Mouse (Mus musculus) liver (tissue): ENCODE measurements around the gene Mtus2.
A peak's percentile ranks its signal among the peaks of the same experiment; 100 is the strongest.

Experiments used
- DNase-seq: peaks from one replicate; pipeline ENCODE4 v3.0.0-alpha.2; 2020; ENCODE audit warnings: mixed read lengths

Mtus2 gene

DNA sequence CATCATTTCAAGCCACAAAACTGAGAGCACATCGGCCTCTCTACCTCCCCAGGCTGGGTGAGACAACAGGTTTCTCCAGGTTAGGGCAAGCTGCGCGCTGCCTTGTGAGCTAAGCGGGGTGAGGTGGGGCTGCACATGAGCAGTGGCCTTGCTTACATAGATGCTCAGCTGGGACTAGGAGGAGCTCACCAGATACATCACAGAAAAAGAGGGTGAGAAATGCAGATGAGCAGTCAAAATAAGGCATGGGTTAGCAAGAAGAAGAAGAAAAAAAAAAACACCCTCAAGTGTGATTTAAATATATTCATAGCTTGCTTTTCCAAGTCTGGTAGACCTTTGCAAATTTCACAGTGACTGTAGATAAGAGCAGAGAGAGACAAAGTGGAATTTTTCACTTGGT is 254.7 kb downstream of the Mtus2 start:
- no peak for DNase-seq

DNA sequence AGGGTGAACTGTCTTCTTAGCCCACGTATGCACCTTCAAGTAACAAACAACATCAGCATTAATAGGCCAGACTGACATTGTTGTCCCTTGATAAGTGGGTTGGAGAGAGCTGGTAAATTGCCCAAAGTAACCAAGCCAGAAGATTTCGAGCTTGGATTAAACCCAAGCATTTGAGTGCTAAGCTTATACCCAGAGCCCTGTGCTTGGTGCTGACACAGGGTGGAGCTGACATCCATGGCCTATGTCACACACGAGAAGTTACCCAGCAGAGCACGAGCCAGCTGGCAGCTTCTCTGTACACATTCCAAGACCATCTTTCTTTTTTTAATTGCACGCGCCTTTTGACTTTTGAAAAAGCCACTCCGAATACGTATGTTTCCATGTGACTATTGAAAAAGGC is 259.7 kb downstream of the Mtus2 start:
- DNase-seq: no peak

DNA sequence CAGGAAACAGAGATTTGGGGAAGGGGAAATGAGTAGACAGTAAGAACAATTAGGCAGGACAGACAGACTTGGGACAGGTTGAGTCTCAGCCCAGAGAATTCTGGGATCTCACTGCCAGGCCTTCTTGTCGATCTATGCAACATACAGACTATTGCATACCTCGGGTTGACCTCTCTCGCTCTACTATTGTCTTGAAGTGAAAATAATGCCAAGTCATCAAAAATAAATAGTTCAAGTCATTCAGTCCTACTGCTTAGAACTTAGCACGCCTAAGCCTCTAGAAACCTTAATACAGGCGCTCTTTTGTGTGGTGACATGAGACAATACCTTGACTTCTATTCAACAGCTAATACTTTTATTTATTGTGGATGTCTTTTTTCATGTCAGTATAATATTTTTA is 265.8 kb downstream of the Mtus2 start:
- DNase-seq: no peak

- no peak for DNase-seq
Measured at GRCm38 (mm10) chr5:148224004-148224403, 266.9 kb downstream of the Mtus2 start.

- no peak for DNase-seq
Measured at GRCm38 (mm10) chr5:148233714-148234113, 276.6 kb downstream of the Mtus2 start.

DNA sequence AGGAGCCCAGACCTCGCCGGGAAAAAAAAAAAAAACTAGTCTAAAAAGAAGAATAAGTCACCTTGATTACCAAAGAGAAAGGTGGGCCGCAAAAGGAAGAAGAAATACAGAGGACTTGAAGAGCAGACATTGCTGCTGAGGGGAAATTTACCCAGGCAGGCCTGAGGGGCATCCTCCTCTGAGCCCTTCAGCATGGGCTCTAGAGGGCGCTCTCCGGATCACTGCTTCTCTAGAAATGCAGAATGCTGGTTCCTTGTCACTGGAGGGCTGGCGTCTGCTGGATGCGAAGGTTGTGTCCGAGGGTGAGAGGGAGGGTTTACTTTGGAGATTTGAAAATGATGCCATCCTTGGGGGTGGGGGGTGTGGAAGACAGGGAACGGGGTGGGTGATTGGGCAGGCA is 279.5 kb downstream of the Mtus2 start:
- DNase-seq: no peak

DNA sequence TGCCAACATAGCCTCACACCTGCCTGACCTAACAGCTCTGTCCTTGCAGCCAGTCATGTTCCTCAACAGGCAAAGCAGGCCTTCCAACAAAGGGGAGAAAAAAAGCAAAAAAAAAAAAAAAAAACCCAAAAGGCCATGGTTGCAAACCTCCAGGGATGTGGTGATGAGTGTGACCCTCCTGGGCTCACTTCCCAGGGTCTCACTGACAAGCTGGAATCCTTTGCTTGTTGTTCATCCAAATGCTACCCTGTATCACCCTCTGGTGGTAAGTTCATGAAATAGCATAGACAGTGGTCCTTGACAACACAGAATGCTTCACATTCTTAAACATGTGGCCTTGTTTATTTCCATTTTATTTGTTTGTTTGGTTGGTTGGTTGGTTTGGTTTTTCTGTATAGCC is 281.9 kb downstream of the Mtus2 start:
- DNase-seq: no peak

- DNase-seq: no peak
Measured at GRCm38 (mm10) chr5:148239757-148240156, 282.6 kb downstream of the Mtus2 start.

GRCm38 (mm10) chr5:148241932-148242331 is 284.8 kb downstream of the Mtus2 start:
- peak; percentile 49 for DNase-seq

DNA sequence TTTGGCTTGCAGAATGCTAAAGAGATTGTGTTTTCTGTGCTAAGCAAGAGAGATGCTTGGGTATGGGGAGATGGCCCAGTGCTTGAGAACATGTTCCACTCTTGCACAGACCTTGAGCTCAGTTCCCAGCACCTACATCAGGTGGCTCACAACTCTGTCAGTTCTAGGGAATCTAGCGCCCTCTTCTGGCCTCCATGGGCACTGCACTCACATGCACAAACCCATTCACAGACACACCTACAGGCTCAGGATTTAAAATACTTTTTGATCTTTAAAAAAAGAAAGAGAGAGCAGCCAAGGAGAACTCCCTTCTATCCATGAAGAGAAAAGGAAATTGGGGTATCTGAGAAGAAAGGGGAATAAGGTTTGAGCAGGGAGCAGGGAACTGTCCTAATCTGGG is 287.4 kb downstream of the Mtus2 start:
- no peak for DNase-seq

- no peak for DNase-seq
Measured at GRCm38 (mm10) chr5:148245386-148245785, 288.3 kb downstream of the Mtus2 start.

- DNase-seq: no peak
Measured at GRCm38 (mm10) chr5:148248236-148248635, 291.1 kb downstream of the Mtus2 start.

- no peak for DNase-seq
Measured at GRCm38 (mm10) chr5:148251847-148252246, 294.7 kb downstream of the Mtus2 start.

- DNase-seq: no peak
Measured at GRCm38 (mm10) chr5:148262016-148262415, 304.9 kb downstream of the Mtus2 start.

DNA sequence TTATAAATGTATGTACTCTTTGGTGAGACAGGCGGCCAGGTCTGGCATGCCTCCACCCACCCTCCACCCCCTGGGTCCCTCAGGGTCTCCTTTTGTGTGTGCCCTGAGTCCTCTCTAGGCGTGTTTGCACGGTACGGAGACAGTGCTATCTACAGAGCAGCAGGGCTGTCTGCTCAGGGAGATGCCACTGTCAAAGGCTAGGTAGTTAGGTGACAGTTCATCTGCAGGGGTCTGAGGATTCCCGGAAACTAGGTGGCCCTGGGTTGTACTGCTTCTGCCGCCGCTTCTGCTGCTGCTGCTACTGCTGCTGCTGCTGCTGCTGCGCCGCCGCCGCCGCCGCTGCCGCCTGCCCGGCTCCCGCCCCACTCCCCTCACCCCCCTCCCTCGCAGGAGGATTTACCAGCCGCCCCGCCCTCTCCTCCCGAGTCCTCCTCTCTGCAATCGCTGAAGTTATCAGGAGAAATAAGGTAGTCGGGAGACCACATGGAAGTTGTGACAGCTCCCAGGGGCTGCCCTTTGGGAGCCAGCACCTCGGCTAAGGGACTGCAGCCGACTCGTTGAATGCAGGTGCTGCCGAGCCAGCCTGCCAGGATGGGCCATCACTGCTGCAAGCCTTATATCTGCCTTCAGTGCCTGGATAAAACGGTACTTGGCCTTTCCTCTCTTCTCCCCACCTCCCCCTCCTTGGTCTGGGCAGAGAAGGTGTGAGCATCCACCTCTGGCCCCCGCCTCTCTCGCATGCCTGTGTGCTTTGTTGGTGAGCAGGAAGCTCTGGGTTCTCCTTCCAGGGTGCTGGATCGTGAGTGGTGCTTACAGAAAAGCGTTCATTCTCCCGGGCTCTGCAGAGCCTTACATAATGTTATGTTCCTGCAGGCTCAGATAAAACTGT is 307.9 kb downstream of the Mtus2 start:
- DNase-seq: peak; percentile 17

- no peak for DNase-seq
Measured at GRCm38 (mm10) chr5:148266841-148267240, 309.7 kb downstream of the Mtus2 start.

GRCm38 (mm10) chr5:148267446-148267845 is 310.3 kb downstream of the Mtus2 start:
- no peak for DNase-seq

DNA sequence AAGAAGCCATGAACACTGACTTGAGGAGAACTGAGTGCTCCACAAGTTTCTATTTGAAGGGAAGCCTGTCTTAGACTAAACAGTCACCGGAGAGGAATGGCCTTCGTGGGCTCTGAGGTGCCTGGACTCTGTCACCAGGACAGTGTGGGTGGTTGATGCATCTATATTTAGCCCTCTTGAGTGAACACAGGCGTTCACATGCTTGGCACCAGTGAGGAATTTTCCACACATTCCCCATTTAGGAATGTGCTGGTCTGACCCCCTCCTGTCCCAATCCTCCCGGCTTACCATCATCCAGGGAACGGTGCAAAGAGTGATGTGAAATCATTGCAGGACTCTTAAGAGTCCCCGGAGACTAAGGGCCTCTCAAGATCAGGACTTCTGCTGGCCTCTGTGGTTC is 314.9 kb downstream of the Mtus2 start:
- no peak for DNase-seq

GRCm38 (mm10) chr5:148272771-148273170 is 315.7 kb downstream of the Mtus2 start:
- DNase-seq: no peak

DNA sequence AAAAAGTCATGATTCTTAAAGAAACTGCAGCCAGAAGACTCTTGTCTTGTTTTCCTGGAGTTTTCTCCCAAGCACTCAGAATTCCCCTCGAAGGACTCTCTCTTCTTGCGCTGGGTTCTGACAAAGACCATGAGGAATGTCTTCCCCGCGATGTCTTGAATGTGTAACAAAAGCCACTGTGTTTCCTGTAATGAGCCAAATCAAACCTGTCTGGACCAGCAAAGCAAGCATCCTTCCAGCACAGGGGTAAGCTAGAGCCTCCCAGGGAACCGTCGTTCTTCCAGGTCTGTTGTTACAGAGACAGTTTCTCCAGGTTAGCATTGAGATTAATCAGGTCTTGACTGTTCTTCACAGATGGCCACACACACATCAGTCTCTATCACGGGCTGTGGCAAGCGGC is 321.1 kb downstream of the Mtus2 start:
- no peak for DNase-seq

DNA sequence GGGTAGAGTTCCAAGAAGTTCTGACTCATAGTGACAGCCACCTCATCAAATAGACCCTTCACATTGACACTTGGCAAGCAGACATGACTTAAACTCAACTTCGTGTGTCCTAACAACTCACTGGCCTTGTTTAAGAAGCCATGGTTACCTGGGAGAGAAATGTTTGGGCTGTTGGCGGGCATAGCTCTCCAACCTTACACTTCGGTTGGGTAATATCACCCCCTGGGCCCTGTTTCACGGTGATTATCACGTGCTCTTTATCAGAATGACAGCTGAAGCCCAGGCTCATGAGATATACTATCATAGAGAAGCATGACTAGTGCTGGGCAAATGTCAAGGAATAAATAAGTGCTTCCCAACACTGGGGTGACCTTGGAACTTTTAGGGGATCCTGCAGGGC is 323.2 kb downstream of the Mtus2 start:
- no peak for DNase-seq

- no peak for DNase-seq
Measured at GRCm38 (mm10) chr5:148282093-148282492, 325.0 kb downstream of the Mtus2 start.

GRCm38 (mm10) chr5:148282631-148283030 is 325.5 kb downstream of the Mtus2 start:
- DNase-seq: no peak

- DNase-seq: no peak
Measured at GRCm38 (mm10) chr5:148283177-148283576, 326.1 kb downstream of the Mtus2 start.

- DNase-seq: no peak
Measured at GRCm38 (mm10) chr5:148283584-148283983, 326.5 kb downstream of the Mtus2 start.
